Mouse (Mus musculus) ES-CJ7 (cell line): Measurements from ENCODE around the gene Chd6.

Experiments
- DNase-seq: peaks from one replicate; pipeline ENCODE4 v3.0.0; 2011; ENCODE audit warnings: low read depth, low spot score

Gene Chd6

DNA sequence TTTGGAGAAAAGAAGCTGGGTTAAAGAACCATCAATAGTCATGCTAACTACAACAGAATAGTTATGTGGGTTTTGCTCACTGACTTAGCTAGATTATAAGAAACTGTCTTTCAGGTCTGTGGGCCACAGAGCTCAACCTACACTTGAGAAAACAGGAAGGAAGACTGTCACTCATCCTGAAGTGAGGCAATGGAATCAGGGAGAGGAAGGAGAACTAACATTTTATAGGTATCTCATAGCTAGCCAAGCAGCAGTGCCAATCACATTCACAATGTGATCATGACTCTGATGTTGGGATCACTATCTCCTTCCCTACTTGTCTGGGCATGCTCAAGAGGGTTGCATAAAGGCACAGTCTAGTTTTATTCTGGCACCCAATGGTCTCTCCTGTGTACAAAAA lies 121.4 kb downstream of the Chd6 start:
- no peak for DNase-seq

DNA sequence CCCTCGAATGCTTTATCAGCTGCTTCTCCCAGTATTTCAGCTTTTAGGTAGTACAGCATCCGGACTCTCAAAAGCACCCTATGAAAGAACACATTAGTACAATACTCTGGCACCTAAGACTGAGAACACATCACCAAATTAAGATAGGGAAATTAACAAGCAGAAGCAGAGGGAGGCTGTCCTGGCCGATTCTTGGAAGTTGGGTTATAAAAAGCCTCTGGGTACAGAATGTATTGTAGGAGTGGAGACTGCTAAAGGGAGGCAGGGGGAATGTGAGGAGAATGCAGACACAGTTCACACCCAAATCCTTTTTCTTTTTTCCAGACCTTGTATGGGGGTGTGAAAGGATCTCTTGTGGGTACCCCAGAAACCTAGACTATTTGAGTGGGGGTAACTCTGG lies 126.2 kb downstream of the Chd6 start:
- DNase-seq = no peak

DNA sequence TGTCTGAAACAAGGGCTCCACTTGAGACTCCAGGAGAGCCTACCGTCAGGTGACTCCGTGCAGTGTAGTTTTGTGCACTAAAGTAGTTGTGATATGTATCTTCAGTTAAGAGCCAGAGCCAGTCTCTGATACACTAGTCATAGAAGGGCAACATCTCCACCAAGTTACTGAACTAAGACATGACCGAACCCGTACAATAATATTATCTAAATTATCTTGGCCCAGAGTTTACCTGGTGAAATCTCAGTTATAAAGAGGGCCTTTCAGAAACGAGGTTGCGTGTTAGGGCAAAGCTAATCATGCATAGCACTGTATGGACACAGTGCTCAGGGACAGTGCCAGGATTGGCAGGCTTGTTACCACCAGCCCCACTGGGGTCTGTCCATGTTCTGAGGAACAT lies 127.1 kb downstream of the Chd6 start:
- no peak for DNase-seq

DNA sequence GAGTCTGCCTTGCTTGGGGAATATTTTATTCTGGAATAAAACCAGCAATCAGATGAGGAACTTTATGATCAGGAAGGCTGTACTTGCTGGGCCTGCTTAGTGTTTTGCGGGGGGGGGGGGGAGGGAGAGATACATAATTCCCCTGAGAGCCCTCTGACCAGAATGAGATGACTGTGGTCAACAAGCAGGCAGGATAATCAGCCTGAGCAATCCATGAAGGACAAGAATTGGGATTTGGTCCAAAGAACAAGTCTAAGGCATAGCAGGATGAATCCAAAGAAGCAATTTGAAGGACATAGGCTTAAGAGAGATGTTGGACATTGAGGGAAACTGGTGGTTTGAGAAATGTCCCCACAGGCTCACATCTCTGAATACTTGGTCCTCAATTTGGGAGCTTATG lies 130.2 kb downstream of the Chd6 start:
- no peak for DNase-seq

DNA sequence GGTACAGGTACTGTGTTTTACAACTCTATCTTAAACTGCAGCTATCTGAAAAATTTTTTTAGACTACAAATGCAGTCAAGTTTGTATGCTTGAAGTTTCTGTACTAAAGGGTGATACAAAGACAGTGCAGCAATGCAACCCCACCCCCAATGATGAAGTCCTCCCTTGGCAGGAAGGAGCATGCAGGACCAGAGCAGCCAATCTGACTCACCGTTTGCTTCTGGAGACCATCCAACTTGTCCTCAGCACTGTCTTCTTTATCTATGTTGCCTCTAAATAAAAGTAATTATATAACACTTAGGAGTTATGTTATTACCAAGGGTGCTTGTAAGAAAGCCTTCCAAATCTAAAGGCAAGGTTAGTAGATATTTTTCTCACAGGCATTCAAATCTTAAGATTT lies 131.6 kb downstream of the Chd6 start:
- DNase-seq = no peak

DNA sequence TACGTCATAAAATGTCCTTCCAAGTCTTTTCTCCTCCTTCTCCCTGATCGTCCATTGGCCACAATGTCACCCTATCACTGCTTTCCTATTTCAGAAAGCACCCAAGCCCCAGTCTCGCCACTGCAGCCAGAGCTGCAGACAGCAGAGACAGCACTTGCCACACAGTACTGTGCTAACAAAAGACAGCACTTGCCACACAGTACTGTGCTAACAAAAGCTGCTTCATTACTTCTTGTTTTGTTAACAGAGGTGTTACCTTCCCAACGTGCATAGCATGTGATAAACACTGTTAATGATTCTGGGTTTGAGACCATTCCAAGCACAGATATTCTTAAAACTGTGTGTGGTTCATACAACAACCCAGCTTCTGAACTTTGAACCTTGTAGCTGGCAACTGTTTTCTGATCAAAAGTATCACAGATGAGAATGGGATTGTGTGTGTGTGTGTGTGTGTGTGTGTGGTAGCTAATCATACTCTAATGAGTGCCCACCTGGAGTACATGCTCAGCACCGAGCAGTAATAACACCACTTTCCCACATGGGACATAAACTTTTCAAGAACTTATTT lies 135.1 kb downstream of the Chd6 start:
- DNase-seq = no peak

DNA sequence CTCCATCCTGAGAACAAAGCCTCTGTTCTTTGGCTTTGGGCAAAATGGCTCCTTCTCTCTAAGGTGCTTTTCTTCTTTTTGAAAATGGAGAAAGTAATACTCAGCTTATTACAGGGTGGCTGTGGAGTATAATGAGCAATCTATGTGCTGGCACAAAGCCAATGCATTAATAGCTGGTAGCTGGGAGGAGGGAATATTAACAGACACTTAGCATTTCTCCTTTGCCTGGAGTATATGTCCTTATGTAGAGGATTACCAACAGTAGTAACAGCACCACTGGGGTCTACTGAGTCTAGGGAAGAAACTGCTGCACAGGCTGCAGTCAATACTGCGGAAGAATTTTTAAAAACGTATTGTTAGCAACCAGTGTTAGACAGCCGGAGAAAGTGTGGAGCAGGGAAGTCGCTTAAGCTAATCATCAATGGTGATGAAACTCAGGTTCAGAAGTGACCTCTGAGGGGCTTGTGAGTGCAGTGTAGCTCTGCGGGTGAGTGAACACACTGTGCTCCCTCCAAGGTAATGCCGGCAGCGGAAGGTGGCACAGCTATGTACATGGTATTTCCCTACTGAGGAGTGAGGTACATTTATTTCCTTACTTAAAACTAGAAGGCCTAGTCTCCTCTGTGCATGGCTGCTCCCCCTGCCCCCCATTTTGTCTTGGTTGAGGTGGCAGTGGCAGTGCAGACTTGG lies 136.6 kb downstream of the Chd6 start:
- no peak for DNase-seq

DNA sequence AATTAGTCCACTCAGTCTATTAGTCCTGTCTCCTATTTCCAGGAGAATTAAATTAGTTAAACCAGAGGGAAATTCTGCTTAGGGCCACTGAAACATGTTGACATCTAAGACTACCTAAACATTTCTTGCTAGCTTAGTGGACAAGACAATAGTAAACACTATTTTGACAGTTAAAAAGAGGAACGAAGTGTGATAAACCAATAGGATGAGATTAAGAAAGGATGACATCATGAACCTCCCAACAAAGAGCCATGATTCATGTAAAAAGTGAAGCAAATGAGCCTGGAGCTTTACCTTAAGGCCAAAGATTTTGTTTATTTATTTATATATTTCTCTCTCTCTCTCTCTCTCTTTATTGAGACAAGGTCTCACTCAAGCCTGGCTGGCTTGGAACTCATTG lies 146.7 kb downstream of the Chd6 start:
- no peak for DNase-seq

DNA sequence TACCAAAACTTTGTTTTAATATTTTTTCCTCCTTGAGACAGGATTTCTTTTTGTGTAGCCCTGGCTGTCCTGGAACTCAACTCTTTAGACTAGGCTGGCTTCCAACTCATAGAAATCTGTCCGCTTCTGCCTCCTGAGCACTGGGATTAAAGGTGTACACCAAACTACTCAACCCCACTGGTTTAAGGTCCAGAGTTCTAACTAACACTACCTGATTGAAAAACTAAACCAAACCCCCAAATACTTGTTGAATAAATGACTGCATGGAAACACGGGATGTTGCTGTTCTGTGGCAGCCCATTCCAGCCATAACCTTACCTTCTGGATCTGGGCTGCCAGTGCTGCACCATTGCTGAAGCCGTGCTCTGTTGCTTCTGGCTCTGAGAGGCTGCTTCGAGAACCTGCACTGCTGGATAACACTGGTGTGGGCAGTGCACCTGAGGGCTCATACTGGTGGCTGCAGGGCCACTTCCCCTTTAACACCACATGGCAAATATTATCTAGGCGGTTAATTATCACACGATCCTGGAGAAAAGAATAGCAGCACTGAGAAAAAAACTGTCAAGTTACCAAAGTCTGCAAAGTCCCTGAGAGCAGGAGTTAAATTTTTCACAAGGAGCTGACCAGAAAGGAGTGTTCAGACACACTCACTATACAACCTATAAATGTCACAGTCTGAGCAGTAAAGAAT lies 147.8 kb downstream of the Chd6 start:
- DNase-seq = no peak

DNA sequence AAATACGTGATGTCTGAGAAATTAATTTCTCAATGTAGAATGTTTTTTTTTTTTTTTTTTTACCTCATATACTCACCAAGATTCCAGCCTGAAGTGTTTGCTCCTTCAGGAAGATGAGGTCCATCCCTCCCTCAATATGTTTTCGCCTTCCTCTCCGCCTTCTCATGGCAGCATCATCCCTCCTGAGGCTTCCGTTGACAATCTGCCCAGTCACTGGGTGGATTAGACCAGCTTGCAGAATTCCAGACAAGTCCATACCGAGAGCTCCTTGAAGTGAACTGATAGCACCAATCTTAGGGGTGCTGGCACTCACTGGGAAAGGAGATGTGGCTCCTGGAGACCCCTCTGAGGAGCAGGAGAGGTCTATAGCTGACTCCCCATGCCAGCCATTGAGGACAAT lies 149.0 kb downstream of the Chd6 start:
- DNase-seq = no peak

DNA sequence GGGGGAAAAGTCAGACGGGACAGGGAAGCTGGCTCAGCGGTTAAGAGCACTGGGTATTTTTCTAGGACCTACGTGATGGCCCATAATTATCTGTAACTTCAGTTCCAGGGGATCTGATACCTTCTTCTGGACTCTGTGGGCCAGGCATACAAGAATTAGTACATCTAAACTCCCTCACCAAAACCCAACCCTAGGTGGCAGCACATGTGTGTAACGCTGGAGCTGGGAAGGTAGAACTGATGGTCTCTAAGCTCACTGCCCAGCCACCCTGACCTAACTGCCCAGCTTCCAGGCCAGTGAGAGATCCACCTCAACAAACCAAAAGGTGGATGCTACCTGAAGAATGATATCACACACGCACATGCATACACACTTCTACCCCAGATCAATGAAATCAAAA lies 150.1 kb downstream of the Chd6 start:
- peak; percentile 15 for DNase-seq

DNA sequence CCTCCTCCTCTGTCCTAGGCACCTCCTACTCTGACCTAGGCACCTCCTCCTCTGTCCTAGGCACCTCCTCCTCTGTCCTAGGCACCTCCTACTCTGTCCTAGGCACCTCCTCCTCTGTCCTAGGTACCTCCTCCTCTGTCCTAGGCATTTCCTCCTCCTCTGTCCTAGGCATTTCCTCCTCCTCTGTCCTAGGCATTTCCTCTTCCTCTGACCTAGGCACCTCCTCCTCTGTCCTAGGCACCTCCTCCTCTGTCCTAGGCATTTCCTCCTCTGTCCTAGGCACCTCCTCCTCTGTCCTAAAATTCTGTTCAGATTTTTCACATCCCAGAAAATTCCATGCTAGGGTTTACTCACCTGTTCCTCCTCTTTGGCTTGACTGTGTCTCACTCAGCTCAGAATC lies 151.1 kb downstream of the Chd6 start:
- peak; percentile 51 for DNase-seq

DNA sequence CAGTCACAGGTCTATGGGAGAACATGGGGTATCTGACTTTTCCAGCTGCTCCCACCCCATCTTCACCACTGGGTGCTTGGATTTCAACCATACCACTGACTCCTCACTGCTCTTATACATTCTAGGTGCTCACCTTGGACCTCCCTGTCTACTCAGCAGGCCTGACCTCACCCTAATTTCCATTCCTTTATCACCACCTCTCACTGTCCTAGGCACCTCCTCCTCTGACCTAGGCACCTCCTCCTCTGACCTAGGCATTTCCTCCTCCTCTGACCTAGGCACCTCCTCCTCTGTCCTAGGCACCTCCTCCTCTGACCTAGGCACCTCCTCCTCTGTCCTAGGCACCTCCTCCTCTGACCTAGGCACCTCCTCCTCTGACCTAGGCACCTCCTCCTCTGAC lies 151.6 kb downstream of the Chd6 start:
- DNase-seq = peak; percentile 41

DNA sequence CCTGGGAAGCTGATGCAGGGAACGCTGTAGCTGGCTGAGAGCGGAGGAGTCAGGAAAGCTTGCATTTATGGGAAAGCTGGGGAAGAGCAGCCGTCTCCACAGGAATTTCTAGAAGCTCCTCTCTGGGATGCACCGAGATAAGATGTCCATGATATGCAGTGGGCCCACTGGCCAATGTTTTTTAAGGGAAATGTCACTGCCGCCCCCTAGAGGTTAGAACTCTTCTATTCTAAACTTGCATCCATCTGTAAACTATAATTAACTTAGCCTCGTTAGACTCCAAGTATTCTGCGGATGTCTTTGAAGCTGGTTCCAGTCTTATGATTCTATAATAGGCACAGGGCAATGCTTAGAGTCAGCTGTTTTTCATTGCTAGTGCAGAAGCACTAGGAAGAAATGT lies 153.5 kb downstream of the Chd6 start:
- DNase-seq = peak; percentile 17

DNA sequence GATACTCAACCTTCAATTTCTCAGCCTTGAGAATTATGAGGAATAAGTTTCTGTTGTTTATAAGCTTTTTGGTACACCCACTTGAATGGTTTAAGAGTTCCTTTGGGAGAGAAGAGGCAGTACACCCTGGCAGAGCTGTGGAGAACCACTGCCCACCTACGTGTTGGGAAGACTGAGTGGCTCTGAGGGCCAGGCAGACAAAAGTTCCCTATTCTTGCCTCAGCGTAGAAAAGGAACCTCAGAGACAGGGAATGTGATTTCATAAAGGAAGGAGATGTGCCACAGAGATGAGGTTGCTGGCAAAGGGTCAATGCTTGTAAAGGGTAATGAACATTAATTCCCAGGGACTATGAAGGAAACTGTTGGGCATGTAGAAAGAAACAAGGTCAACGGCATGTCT lies 154.3 kb downstream of the Chd6 start:
- no peak for DNase-seq

DNA sequence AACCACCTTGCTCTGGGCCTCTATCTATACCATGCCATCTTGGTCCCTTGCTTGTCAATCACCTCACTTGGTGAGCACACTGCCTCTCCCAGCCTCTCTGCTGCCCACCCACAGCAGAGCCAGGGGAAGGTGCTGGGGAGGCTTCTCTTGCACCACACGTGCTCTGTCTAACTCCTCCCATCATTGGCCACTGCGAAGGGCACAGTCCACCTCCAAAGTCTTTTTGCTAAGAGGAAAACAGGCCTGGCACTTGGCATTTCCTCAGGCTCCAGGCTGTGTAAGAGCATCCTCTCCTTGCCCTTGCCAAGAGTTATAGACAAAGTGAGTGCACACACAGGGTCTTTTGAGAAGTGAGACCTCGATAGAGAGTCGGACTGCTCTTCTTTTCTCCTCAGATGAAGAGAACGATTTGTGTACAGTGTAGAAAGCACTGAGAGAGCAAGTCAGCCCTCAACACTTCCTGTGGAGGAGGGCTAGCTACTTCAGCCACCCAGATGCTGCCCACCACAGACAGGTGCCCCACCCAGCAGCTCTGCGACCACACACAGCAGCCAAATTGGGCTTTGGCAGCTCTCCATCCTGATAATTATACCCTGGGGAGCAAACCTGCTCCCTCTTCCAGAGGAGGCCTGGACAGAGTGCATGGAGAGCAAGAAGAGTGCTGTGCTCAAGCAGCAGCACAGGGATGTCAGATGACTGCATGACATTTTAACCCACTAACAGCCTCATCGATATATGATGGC lies 155.6 kb downstream of the Chd6 start:
- DNase-seq = no peak

DNA sequence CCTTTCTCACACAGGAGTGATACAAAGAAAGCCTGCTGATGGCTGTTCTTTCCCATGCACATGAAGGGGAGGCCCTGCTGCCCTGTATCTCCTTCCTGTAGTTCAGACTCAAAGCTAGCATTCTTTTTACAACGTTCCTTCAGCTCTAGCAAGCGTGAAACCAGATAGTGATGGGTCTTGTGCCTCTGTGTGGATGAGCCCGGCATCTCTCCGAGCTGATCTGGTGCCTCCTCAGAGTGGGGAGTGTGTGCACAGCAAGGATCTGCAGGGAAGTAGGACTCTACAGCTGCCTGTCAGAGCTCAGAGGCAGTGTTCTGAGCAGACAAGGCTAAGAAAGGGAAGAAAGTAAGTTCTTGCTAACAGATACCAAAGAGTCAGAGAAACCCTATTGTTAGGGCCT lies 157.3 kb downstream of the Chd6 start:
- DNase-seq = no peak

DNA sequence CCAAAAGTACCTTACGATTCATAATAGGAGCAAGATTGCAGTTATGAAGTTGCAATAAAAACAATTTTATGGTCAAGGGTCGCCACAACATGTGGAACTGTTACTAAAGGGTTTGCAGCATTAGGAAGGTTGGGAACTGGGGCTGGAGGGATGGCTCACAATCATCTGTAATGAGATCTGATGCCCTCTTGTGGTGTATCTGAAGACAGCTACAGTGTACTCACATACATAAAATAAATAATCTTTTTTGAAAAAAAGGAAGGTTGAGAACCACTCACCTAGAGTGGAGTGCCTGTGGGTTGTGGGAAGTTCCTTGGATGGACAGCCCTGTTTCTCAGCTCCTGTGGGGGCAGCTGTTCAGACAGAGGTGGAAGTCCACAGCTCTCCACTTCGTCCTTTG lies 166.4 kb downstream of the Chd6 start:
- no peak for DNase-seq

DNA sequence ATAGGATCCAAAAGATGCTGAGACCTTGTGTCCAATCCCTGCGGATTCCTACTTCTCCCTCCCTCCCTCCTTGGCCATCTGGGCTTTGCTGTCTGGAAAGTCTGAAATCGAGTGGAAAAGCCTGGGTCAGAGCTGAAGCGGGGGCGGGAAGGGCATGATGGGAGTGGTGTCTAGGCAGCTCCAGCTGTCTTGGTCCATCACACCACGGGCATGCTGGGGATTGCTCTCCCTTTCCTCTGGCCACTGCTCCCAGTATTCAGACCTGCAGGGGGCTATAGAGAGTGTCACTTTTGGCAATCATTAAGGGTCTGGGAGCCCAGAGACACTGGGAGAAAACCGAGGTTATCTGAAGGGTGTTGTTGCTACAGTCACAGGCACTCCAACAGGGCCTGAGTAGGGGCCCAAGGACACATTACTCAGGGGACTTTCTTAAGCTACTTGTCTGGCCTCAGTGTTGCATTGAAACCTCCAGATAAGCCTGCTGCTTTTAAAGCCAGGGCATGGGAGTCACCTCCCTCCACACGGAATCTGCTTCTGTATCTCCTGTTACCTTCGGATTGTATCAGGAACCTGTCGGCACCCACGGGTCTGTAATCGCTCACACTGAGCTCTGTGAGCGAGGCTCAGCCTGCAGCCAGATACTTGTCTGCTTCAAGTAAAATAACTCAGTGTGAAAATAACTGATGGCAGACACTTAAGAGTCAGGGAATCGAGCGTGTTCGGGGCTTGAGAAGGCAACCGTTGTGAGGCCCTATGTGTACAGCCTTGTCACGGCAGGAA lies 167.8 kb downstream of the Chd6 start:
- DNase-seq = no peak

DNA sequence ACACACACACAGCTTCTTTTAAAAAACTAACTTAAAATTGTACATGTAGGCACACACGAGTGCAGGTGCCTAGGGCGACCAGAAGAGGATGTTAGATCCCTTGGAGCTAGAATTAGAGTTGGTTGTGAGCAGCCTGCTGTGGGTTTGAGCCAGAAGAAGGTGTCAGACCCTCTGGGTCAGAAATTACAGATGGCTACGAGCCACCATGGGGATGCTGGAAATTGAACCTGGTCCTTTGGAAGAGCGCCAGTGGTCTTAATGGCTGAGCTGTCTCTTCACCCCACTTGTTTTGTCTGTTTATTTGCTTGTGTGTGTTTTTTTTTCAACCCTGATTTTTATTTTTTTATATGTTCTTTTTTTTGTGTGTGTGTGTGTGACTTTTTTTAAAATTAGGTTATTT lies 174.4 kb downstream of the Chd6 start:
- DNase-seq = no peak

DNA sequence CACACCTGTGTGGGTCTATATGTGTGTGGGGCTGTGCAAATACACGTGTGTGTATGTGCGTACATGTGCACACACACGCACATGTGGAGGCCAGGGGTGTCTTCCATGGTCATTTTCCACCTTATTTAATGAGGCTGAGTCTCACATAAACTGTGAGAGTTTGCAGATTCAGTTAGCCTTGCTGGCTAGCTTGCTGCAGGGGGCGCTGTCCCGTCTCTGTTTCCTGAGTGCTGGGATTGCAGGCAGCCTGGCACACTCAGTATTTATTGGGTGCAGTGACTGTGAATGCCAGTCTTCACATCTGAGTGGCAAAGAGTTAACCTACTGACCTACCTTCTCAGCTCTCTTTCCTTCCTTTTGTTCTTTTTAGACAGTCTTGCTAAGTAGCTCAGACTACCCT lies 175.0 kb downstream of the Chd6 start:
- DNase-seq = no peak

DNA sequence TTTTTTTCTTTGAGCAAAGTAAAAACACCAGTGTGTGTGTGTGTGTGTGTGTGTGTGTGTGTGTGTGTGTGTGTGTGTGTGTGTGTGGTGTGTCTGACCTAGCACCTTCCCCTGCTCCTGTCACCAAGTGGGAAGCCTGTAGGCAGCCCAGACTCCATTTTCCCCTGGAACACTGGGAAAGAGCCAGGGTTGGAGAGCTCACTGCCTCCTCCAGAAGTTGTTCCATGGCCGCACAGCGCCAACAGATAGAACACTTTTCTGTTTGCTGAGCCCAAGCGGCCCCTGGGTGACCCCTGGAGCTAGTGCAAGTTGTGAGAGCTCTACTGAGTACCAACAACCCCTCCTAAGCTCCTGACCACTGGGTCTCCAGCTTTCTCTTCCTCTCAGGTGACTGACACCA lies 175.9 kb downstream of the Chd6 start:
- DNase-seq = no peak
